11 mouse cellular contexts compared by ENCODE assay signal in genomic region chr8:46573964-46574363, GRCm38 (mm10).
"Had no signal": no experiment of that assay in that cellular context is flagged by ENCODE, and none has a peak within 500 bp of the region (broad histone marks: within the 10 kb centered on the region; RNA-seq: fewer than 3 reads in every experiment).

No protein-coding gene starts in this region.

- H3K27ac ChIP-seq: kidney, postnatal 0 days; layer of hippocampus, adult 2 months; limb, embryonic 12.5 days; liver, embryonic 15.5 days; midbrain, embryonic 13.5 days had no signal

- H3K4me1 ChIP-seq: liver, embryonic 15.5 days; midbrain, embryonic 13.5 days had no signal

- H3K9ac ChIP-seq: limb, embryonic 12.5 days; liver, embryonic 15.5 days; midbrain, embryonic 13.5 days had no signal

- H3K4me2 ChIP-seq: limb, embryonic 12.5 days; liver, embryonic 15.5 days; midbrain, embryonic 13.5 days had no signal

- H3K9me3 ChIP-seq: limb, embryonic 12.5 days; liver, embryonic 15.5 days; midbrain, embryonic 13.5 days had no signal

- DNase-seq: kidney, adult 9 months; kidney, postnatal 36 days; lung, adult 2 months; lung, postnatal 36 days; thymus, postnatal 4 days had no signal

- H3K4me3 ChIP-seq: layer of hippocampus, adult 2 months; limb, embryonic 12.5 days; liver, embryonic 15.5 days; midbrain, embryonic 13.5 days had no signal

- ATAC-seq: lung, postnatal 0 days; midbrain, embryonic 13.5 days had no signal

- H3K27me3 ChIP-seq: limb, embryonic 12.5 days; liver, embryonic 15.5 days; midbrain, embryonic 13.5 days had no signal
